Mouse (Mus musculus) cerebellum, adult 2 months (tissue): ENCODE data around the gene Fam71a.

ENCODE experiments used
- CTCF ChIP-seq: fragments of 200-500 bp; IDR thresholded peaks from 2 replicates; pipeline ENCODE4 v1.5.1; 2011; ENCODE audit warnings: low read depth, mild to moderate bottlenecking, control low read depth, low read length, moderate library complexity, borderline replicate concordance; ENCODE audit not compliant: insufficient read depth
- POLR2A ChIP-seq: fragments of 200-500 bp; IDR thresholded peaks from 2 replicates; pipeline ENCODE4 v1.6.1; 2011; ENCODE audit warnings: low read length, control low read depth, borderline replicate concordance; ENCODE audit not compliant: insufficient read depth

GRCm38 (mm10) chr1:191140983-191141382, 23.6 kb downstream of the Fam71a start:
- TF ChIP-seq POLR2A: no peak
- no peak for TF ChIP-seq CTCF
